Mouse (Mus musculus) embryonic facial prominence, embryonic 13.5 days (tissue): Measurements from ENCODE around the gene Avp. TPM values are rescaled to one million over a fixed set of nuclear protein-coding genes. Genes with fewer than 3 reads are reported as not detected.

Experiments used
- ATAC-seq: fragments of 200-750 bp; cut with Nextera tagmentation; 2 replicates; pipeline ENCODE4 v1.8.0; 2017; ENCODE audit warnings: low read depth; ENCODE audit not compliant: insufficient number of reproducible peaks, insufficient read depth, low FRiP score, low TSS enrichment
- H3K27ac ChIP-seq: fragments of 300-500 bp; sonication (generic); 2 replicates; pipeline ENCODE4 v1.5.1; 2015; ENCODE audit warnings: moderate library complexity, mild to moderate bottlenecking, inconsistent platforms
- H3K27me3 ChIP-seq: fragments of 300-500 bp; sonication (generic); 2 replicates; pipeline ENCODE4 v1.6.1; 2015; ENCODE audit warnings: mild to moderate bottlenecking, inconsistent platforms
- H3K36me3 ChIP-seq: fragments of 300-500 bp; sonication (generic); 2 replicates; pipeline ENCODE4 v1.6.1; 2015; ENCODE audit warnings: mild to moderate bottlenecking, inconsistent platforms
- H3K4me1 ChIP-seq: fragments of 300-500 bp; sonication (generic); 2 replicates; pipeline ENCODE4 v1.6.1; 2015; ENCODE audit warnings: inconsistent platforms
- H3K4me2 ChIP-seq: fragments of 300-500 bp; sonication (generic); 2 replicates; pipeline ENCODE4 v1.6.1; 2015; ENCODE audit warnings: moderate library complexity, mild to moderate bottlenecking, inconsistent platforms
- H3K4me3 ChIP-seq: fragments of 300-500 bp; sonication (generic); 2 replicates; pipeline ENCODE4 v1.5.1; 2015; ENCODE audit warnings: mild to moderate bottlenecking, inconsistent platforms
- H3K9ac ChIP-seq: fragments of 300-500 bp; sonication (generic); 2 replicates; pipeline ENCODE4 v1.6.1; 2015; ENCODE audit warnings: mild to moderate bottlenecking, inconsistent platforms
- H3K9me3 ChIP-seq: fragments of 300-500 bp; sonication (generic); 2 replicates; pipeline ENCODE4 v1.6.1; 2016; ENCODE audit warnings: inconsistent platforms
- WGBS: fragments of 180-500 bp; shearing (Covaris S2); methylation state at CpG from one replicate; pipeline ENCODE4 v1.1.7; 2015; ENCODE audit warnings: mixed read lengths; 5-methylcytosine and 5-hydroxymethylcytosine counted together
- polyA plus RNA-seq: library from polyadenylated mRNA; unstranded; fragments of >200 nt; fragmentation: Nextera tagmentation; extraction: Ambion mirVana; gene quantifications from 2 replicates; pipeline ENCODE4 v1.2.1, GENCODE M21; 2015

Gene Avp
- polyA plus RNA-seq, 1 experiment from 2014 or later, result not detected

- no peak overlapping the region for H3K4me3 ChIP-seq
- H3K36me3 ChIP-seq, result peaks cover 19% of the 10 kb centered on the region
- H3K9me3 ChIP-seq, result no peaks in the 10 kb centered on the region
- no peak overlapping the region for H3K4me2 ChIP-seq
- peaks cover 7% of the 10 kb centered on the region for H3K4me1 ChIP-seq
- no peak overlapping the region for H3K9ac ChIP-seq
- H3K27me3 ChIP-seq, result peaks cover 10% of the 10 kb centered on the region
- ATAC-seq, result no peak
- no peak overlapping the region for H3K27ac ChIP-seq
Observed at GRCm38 (mm10) chr2:130569926-130570325, 12.4 kb downstream of the Avp start.

DNA sequence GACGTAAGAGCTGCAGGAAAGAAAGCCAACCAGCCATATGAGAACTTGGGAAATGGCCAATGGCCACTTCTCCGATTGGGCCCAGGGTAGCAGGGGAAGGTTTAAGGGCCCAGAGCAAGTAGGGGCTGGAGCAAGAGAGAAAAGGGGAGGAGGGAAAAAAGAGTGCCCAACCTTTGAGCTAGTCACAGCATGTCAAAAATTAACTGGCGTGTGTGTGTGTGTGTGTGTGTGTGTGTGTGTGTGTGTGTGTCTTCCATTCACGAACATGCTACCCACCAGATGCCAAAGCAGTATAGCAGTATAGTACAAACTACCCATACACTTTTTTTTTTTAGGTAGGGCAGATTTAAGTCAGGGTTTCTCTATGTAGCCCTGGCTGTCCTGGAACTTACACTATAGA is 13.4 kb downstream of the Avp start:
- Histone ChIP-seq H3K27me3 (peaks cover 4% of the 10 kb centered on the region; the same call in 1 of the 2 replicates), H3K4me3 (no peak overlapping the region), H3K27ac (no peak overlapping the region), H3K4me2 (no peak overlapping the region), H3K9me3 (no peaks in the 10 kb centered on the region), H3K36me3 (peaks cover 19% of the 10 kb centered on the region), H3K4me1 (peaks cover 14% of the 10 kb centered on the region), H3K9ac (no peak overlapping the region)
- no peak for ATAC-seq
- WGBS, result 64% methylated on average over 4 of the region's 4 CpGs

GRCm38 (mm10) chr2:130564983-130565382 is 17.4 kb downstream of the Avp start:
- H3K4me1 ChIP-seq, result peaks cover 20% of the 10 kb centered on the region
- no peak overlapping the region for H3K27ac ChIP-seq
- peak overlapping the region; percentile 94 for H3K4me2 ChIP-seq
- no peaks in the 10 kb centered on the region for H3K27me3 ChIP-seq
- 86% methylated on average over 8 of the region's 8 CpGs for WGBS
- H3K4me3 ChIP-seq, result peak overlapping the region; percentile 95
- ATAC-seq, result no peak
- H3K9me3 ChIP-seq, result no peaks in the 10 kb centered on the region
- H3K36me3 ChIP-seq, result peaks cover 19% of the 10 kb centered on the region
- H3K9ac ChIP-seq, result peak overlapping the region; percentile 93

GRCm38 (mm10) chr2:130564063-130564462 is 18.3 kb downstream of the Avp start:
- Histone ChIP-seq H3K9ac (peak overlapping the region; percentile 93), H3K27me3 (no peaks in the 10 kb centered on the region), H3K4me3 (peak overlapping the region; percentile 95), H3K36me3 (peaks cover 19% of the 10 kb centered on the region), H3K4me1 (peaks cover 20% of the 10 kb centered on the region), H3K9me3 (no peaks in the 10 kb centered on the region), H3K27ac (no peak overlapping the region; the same call in 1 of the 2 replicates), H3K4me2 (peak overlapping the region; percentile 94)
- ATAC-seq, result no peak
- under 1% methylated on average over 23 of the region's 23 CpGs for WGBS

GRCm38 (mm10) chr2:130563212-130564055 is 18.9 kb downstream of the Avp start, which contains the start of gene Mrps26:
Mrps26 (plus strand) TSS chr2:130563742.
- Histone ChIP-seq H3K9me3 (no peaks in the 10 kb centered on the region), H3K36me3 (peaks cover 19% of the 10 kb centered on the region), H3K27ac (peak within 1 kb of the TSS; percentile 72), H3K9ac (peak within 1 kb of the TSS; percentile 93), H3K4me2 (peak within 1 kb of the TSS; percentile 94), H3K4me3 (peak within 1 kb of the TSS; percentile 95), H3K27me3 (no peaks in the 10 kb centered on the region), H3K4me1 (peaks cover 20% of the 10 kb centered on the region)
- under 1% methylated on average over 61 of the region's 61 CpGs for WGBS
- peak; percentile 96 for ATAC-seq

GRCm38 (mm10) chr2:130558015-130558414 is 24.3 kb downstream of the Avp start:
- Histone ChIP-seq H3K9me3 (no peaks in the 10 kb centered on the region), H3K27me3 (no peaks in the 10 kb centered on the region), H3K36me3 (peaks cover 51% of the 10 kb centered on the region), H3K9ac (no peak overlapping the region), H3K4me2 (no peak overlapping the region), H3K4me1 (peaks cover 5% of the 10 kb centered on the region), H3K4me3 (no peak overlapping the region), H3K27ac (no peak overlapping the region)
- 69% methylated on average over 2 of the region's 2 CpGs for WGBS
- no peak for ATAC-seq

DNA sequence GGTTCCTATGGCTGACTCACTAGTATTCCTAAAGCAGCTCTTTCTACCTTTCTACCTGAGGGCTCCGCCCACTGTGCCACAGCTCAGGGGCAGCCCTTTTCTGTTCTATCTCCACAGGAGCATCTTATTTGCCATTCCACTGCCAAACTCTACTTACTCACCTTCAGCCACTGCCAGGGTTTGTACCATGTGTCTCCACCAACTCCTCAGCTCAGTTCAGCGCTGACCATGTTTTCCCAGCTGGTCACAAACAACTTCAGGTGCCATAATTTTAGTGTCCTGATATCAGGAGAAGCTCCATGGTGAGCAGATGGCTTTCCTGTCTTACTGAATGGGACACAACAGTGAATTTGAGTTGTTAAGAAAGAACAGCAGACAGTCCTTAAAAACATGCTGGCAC is 24.9 kb downstream of the Avp start:
- ATAC-seq, result no peak
- Histone ChIP-seq H3K4me1 (no peaks in the 10 kb centered on the region), H3K36me3 (peaks cover 56% of the 10 kb centered on the region), H3K4me2 (no peak overlapping the region), H3K9ac (no peak overlapping the region), H3K27me3 (no peaks in the 10 kb centered on the region), H3K27ac (no peak overlapping the region), H3K4me3 (no peak overlapping the region), H3K9me3 (no peaks in the 10 kb centered on the region)
- WGBS, result 97% methylated on average over 2 of the region's 2 CpGs

DNA sequence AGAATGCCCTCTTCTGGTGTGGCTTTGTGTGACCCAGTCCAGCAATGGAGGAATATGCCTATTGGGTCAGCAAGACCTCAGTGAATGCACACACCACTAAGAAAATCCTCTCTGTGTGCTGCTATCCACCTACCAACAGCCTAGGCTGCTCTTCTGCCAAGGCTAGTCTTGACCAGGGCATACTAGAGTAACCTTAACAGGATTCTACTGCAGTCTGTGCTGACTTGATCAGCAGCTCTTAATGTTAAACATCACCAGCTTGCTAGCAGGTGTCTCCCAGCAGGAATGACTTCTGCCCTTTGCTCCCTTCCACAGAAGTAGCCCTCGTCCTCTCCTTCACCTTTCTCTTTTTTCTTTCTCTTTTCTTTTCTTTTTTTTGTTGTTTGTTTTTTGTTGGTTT is 26.1 kb downstream of the Avp start:
- Histone ChIP-seq H3K36me3 (peaks cover 68% of the 10 kb centered on the region), H3K9ac (no peak overlapping the region), H3K4me3 (no peak overlapping the region), H3K9me3 (no peaks in the 10 kb centered on the region), H3K4me1 (no peaks in the 10 kb centered on the region), H3K27me3 (no peaks in the 10 kb centered on the region), H3K4me2 (no peak overlapping the region), H3K27ac (no peak overlapping the region)
- WGBS, result 88% methylated on average over 1 of the region's 1 CpGs
- no peak for ATAC-seq

DNA sequence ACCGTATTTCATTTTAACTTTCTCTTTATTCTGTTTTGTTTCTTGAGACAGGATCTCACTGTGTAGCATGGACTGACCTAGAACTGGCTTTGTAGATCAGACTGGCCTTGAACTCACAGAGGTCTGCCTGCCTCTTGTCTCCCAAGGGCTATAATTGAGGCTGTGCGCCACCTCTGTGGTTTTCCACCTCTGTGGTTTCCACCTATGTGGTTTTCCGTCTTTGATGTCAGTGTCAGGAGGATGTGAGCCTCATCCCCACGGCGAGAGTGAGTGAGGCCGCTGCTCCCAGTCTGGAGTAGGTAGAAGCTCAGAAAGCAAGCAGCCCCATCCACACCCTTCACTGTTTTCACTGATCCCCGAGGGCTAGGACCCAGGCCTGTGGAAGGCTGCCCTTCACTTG is 27.5 kb downstream of the Avp start:
- H3K36me3 ChIP-seq, result peaks cover 83% of the 10 kb centered on the region
- no peak for ATAC-seq
- WGBS, result 89% methylated on average over 7 of the region's 7 CpGs

DNA sequence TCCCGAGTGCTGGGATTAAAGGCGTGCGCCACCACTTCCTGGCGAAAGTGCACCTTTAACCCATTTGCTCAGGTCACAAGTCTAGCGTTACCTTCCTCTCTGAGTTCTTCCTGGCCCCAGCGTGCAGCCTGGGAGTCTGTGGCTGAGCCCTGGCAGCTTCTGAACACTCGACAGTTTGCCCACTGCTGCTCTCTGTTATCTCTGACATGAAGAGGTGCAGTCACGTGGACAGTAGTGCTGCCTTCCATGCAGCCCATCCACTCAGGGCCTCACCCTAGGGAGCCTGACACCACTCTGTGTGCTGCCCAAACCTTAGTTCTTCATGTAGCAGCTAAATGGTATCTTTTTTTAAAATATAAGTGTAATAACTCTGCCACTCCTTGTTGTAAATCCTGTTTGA is 35.4 kb downstream of the Avp start:
- 89% methylated on average over 8 of the region's 8 CpGs for WGBS

More for the DNA sequence above, 27.5 kb downstream of the Avp start:
- Histone ChIP-seq H3K4me1 (no peaks in the 10 kb centered on the region), H3K9ac (no peak overlapping the region), H3K9me3 (no peaks in the 10 kb centered on the region), H3K4me2 (no peak overlapping the region), H3K4me3 (no peak overlapping the region), H3K27me3 (no peaks in the 10 kb centered on the region), H3K27ac (no peak overlapping the region)

DNA sequence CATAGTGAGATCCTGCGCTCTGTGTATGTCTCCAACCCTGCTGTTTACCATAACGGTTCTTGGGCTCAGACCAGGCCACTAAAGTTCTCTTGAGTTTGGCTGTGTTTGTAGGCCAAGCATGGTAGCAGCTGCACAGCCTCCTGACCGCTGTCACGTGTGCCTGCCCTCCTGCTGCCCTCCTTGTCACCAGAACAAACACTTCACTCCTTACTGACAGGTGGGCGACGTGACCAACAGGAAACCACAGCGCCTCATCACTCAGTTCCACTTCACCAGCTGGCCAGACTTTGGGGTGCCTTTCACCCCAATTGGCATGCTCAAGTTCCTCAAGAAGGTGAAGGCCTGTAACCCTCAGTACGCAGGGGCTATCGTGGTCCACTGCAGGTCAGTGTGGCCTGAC is 42.1 kb downstream of the Avp start:
- Histone ChIP-seq H3K27ac (no peak overlapping the region), H3K4me3 (no peak overlapping the region), H3K4me2 (no peak overlapping the region), H3K4me1 (no peaks in the 10 kb centered on the region), H3K9ac (no peak overlapping the region), H3K27me3 (no peaks in the 10 kb centered on the region), H3K9me3 (no peaks in the 10 kb centered on the region), H3K36me3 (peaks cover 95% of the 10 kb centered on the region)
- 93% methylated on average over 9 of the region's 9 CpGs for WGBS
- no peak for ATAC-seq

More for the DNA sequence above, 35.4 kb downstream of the Avp start:
- Histone ChIP-seq H3K36me3 (peaks cover 99% of the 10 kb centered on the region), H3K27me3 (no peaks in the 10 kb centered on the region), H3K4me2 (no peak overlapping the region), H3K9ac (no peak overlapping the region), H3K27ac (no peak overlapping the region), H3K9me3 (no peaks in the 10 kb centered on the region), H3K4me3 (no peak overlapping the region), H3K4me1 (no peaks in the 10 kb centered on the region)
- ATAC-seq, result no peak

- H3K4me3 ChIP-seq, result no peak overlapping the region
- WGBS, result 91% methylated on average over 8 of the region's 8 CpGs
- no peaks in the 10 kb centered on the region for H3K4me1 ChIP-seq
- H3K9ac ChIP-seq, result no peak overlapping the region
- H3K9me3 ChIP-seq, result no peaks in the 10 kb centered on the region
- H3K36me3 ChIP-seq, result peaks cover 94% of the 10 kb centered on the region
- H3K27me3 ChIP-seq, result no peaks in the 10 kb centered on the region
- ATAC-seq, result no peak
- no peak overlapping the region for H3K4me2 ChIP-seq
- no peak overlapping the region for H3K27ac ChIP-seq
Observed at GRCm38 (mm10) chr2:130538876-130539546, 43.3 kb downstream of the Avp start.
